In the genomic region with DNA sequence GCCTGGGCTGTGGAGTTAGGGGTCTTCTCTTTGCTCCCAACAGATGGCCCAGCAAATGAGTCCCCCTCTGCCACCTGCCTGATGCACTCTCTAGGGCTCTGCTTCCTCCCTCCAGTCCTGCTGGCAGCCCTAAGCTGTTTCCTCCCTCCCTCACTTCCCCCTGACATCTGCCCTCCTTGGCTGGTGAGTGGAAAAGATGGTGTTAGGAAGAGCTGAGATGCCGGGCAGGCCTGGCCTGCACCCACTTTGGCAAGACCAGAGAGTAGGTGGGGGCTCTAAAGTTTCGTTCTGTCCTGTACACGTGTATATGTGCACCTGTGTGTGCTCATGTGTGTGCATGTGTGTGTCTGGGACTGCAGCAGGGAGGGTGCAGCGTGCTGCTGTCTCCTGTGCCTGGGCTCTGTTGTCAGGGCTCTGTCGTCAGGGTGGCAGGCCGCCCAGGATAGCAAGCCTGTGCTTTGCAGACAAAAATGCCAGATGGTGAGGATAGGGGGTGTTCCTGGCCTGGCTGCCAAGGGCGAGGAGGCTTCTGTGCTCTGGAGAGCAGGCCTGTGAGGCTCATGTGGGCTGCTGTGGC, we compare ENCODE assay signal across 9 mouse cellular contexts.
DNase-seq lines count a peak whose midpoint lies in the region; ATAC-seq and TF ChIP-seq lines count a peak whose summit lies in the region.
"Had no signal": no experiment of that assay in that cellular context is flagged by ENCODE, and none has a peak within 500 bp of the region (broad histone marks: within the 10 kb centered on the region; RNA-seq: fewer than 3 reads in every experiment).

No protein-coding gene starts in this region.

- no peak for TF ChIP-seq CTCF in lung, embryonic 14.5 days (IDR thresholded peaks at IDR 0.05; ENCODE audit: low read depth)

- H3K9ac ChIP-seq in embryonic facial prominence, embryonic 11.5 days (replicated peaks; ENCODE audit: low read length) = no peak overlapping the region
- no peak overlapping the region for H3K9ac ChIP-seq in intestine, embryonic 16.5 days (ENCODE audit: low read depth, low read length)
- H3K9ac ChIP-seq in lung, embryonic 14.5 days = no peak overlapping the region

- no peaks in the 10 kb centered on the region for H3K27me3 ChIP-seq in embryonic facial prominence, embryonic 11.5 days (ENCODE audit: control insufficient read depth, insufficient read depth, low read length)
- H3K27me3 ChIP-seq in intestine, embryonic 16.5 days (replicated peaks; ENCODE audit: control insufficient read depth, insufficient read depth, low read length) = no peaks in the 10 kb centered on the region
- H3K27me3 ChIP-seq in lung, embryonic 14.5 days (ENCODE audit: insufficient read depth, low read length) = no peaks in the 10 kb centered on the region

- no peaks in the 10 kb centered on the region for H3K4me1 ChIP-seq in embryonic facial prominence, embryonic 11.5 days (ENCODE audit: control insufficient read depth, insufficient read depth, low read length)
- H3K4me1 ChIP-seq in intestine, embryonic 16.5 days (ENCODE audit: control insufficient read depth, insufficient read depth, low read length) = peaks cover 2% of the 10 kb centered on the region; the same call in 1 of the 2 replicates
- H3K4me1 ChIP-seq in lung, embryonic 14.5 days (ENCODE audit: insufficient read depth) = 0 out of 2 replicates have a peak, but pooled peaks cover 5% of the 10 kb centered on the region
- H3K4me1 ChIP-seq: megakaryocyte, embryonic 14.5 days had no signal

- H3K4me2 ChIP-seq in embryonic facial prominence, embryonic 11.5 days (ENCODE audit: low read depth, low read length) = no peak overlapping the region
- no peak overlapping the region for H3K4me2 ChIP-seq in intestine, embryonic 16.5 days (ENCODE audit: low read depth, low read length)
- no peak overlapping the region for H3K4me2 ChIP-seq in lung, embryonic 14.5 days

- H3K36me3 ChIP-seq in embryonic facial prominence, embryonic 11.5 days (replicated peaks; ENCODE audit: control insufficient read depth, insufficient read depth, low read depth, low read length) = no peaks in the 10 kb centered on the region
- H3K36me3 ChIP-seq in intestine, embryonic 16.5 days (ENCODE audit: control insufficient read depth, insufficient read depth, low read length) = no peaks in the 10 kb centered on the region
- H3K36me3 ChIP-seq in lung, embryonic 14.5 days (ENCODE audit: insufficient read depth) = no peaks in the 10 kb centered on the region

- DNase-seq in brain, adult 2 months (ENCODE audit: low read depth, low spot score) = peak; percentile 99
- no peak for DNase-seq in embryonic facial prominence, embryonic 11.5 days (ENCODE audit: low spot score)
- DNase-seq in heart, adult 11 months = peak; percentile 97
- DNase-seq in lung, embryonic 14.5 days = peak; percentile 44
- DNase-seq in retina, postnatal 1 day = peak; percentile 88
- no peak for DNase-seq in c-Kit-positive CD71-positive TER-119-positive erythroid progenitor cells, embryonic 14.5 days (ENCODE audit: low spot score)

- peak; percentile 52; the same call in 1 of the 2 replicates for ATAC-seq in embryonic facial prominence, embryonic 11.5 days (replicated peaks; ENCODE audit: insufficient number of reproducible peaks, low FRiP score, low TSS enrichment, low read depth)
- 0 out of 2 replicates have a peak, but pooled peaks have one; percentile 44 for ATAC-seq in intestine, embryonic 16.5 days
- peak; percentile 71 for ATAC-seq in lung, embryonic 14.5 days (ENCODE audit: insufficient read depth)
- no peak for ATAC-seq in granulocyte monocyte progenitor cell, adult 5-6 weeks (replicated peaks; ENCODE audit: poor library complexity, severe bottlenecking)

- WGBS in embryonic facial prominence, embryonic 11.5 days = 28% methylated on average over 7 of the region's 7 CpGs
- 44% methylated on average over 7 of the region's 7 CpGs for WGBS in intestine, embryonic 16.5 days
- WGBS in lung, embryonic 14.5 days = 41% methylated on average over 7 of the region's 7 CpGs

- H3K9me3 ChIP-seq in embryonic facial prominence, embryonic 11.5 days (replicated peaks; ENCODE audit: control insufficient read depth, low read length) = no peaks in the 10 kb centered on the region
- no peaks in the 10 kb centered on the region for H3K9me3 ChIP-seq in intestine, embryonic 16.5 days (ENCODE audit: control insufficient read depth, low read length)
- no peaks in the 10 kb centered on the region for H3K9me3 ChIP-seq in lung, embryonic 14.5 days (ENCODE audit: low read depth, low read length)
- H3K9me3 ChIP-seq: megakaryocyte, embryonic 14.5 days had no signal

- no peak overlapping the region for H3K4me3 ChIP-seq in embryonic facial prominence, embryonic 11.5 days (ENCODE audit: low read depth, low read length)
- no peak overlapping the region for H3K4me3 ChIP-seq in intestine, embryonic 16.5 days (ENCODE audit: low read length)
- H3K4me3 ChIP-seq in lung, embryonic 14.5 days (ENCODE audit: low read depth, low read length) = no peak overlapping the region
- H3K4me3 ChIP-seq: megakaryocyte, embryonic 14.5 days had no signal

- no peak overlapping the region for H3K27ac ChIP-seq in embryonic facial prominence, embryonic 11.5 days (replicated peaks; ENCODE audit: low read depth, low read length)
- no peak overlapping the region for H3K27ac ChIP-seq in intestine, embryonic 16.5 days (ENCODE audit: low read length)
- no peak overlapping the region; the same call in 1 of the 2 replicates for H3K27ac ChIP-seq in lung, embryonic 14.5 days (ENCODE audit: low read depth)

Comparison
In these comparisons a context has a peak if more than half of its experiments do, and no peak if none do; other contexts are left out.
1. DNase-seq: peak in brain, adult 2 months (single experiment), heart, adult 11 months (single experiment), lung, embryonic 14.5 days (single experiment) and retina, postnatal 1 day (single experiment); none in embryonic facial prominence, embryonic 11.5 days (single experiment) and c-Kit-positive CD71-positive TER-119-positive erythroid progenitor cells, embryonic 14.5 days (single experiment).